Mouse (Mus musculus): Measurements from ENCODE around the gene Hcfc1r1.

The Hcfc1r1 gene

DNA sequence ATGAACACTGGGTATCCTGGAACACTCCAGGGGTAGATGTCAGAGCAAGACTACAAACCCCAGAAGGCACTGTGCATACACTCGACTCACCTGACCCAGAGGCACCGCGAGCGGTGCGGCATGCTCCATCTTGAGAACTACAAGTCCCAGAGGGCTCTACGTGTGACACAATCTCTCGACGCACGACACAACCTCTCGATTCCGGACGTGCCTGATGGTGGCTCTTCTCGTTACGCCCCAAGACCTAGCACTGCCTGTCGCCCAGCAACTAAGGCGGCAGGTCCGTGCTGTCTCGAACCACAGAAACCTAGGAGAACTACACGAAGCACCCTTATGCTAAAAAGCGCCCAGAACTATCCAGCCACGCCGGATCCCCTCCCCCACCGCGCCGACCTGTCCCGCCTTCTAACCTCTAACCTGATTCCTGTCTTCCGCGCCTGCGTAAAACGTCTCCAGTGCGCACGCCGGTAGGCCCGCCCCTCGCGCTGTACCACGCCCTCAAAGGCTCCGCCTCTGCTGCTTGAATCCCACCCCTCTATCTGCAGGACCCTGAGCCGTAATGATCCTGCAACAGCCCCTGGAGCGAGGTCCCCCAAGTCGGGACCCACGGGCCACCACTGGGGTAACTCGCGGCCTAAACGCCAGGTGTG, at the start of gene Hcfc1r1, which contains the start of gene Thoc6:
Gene Hcfc1r1 (plus strand): TSS at position 173 of the 650 bp plus-strand sequence.
Gene Thoc6 (minus strand): TSS at position 459 of the 650 bp plus-strand sequence.
- peak; percentile 97 for DNase-seq

DNA sequence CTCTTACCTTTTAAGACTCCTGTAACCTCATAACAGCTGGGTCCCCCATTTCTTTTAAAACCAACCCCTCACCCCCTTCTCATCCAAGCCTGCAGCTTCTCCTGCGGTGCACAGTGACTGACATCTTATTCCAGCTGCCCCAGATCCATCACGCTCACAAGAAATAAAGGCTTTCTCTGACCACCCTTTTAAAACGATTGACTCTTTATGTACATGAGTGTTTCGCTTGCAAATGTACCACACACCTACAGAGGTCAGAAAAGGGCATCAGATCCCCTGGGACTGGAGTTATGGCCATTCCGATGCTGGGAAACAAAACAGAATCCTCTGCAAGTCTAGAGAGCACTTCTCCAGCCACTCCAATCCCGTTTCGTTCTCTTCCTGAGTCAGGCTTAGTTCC, 45.6 kb upstream of the Hcfc1r1 start:
- DNase-seq = no peak

DNA sequence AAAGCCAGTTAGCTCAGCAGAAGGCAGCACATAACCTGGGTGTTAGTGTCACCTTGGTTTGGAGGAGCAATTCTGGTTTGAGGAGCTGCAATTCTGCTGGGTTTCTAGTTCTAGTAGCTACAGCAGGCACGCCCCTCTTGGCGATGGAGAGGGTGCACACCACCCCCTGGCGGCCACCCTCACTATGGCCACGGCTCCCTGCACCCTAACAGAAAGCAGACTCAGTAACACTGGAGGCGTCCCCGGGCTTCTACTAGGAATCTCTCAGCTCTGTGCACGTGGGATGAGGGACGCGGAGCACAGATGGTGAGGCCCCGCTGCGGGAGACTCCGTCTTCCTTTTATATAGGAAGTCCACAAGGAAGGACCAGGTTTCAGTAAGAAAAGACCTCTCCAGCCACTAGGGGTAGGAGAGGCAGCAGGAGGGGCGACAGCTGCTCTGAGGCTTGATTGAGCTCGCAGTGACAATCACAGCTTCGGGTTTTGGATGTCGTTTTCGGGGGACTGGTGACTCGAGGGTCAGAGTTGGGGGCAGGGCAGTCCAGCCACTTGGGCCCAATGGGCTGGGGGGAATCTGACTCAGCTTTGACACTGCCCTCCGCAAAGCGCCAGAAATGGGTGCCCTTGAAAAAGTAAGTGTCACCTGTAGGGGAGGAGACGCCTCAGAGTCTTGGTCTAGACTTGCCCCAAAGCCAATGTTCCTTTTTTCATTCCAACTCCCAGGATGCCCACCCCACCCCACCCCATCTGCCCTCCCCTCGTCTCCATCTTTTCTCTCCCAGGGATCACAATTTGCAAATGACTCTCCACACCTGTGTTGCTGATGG, 43.0 kb upstream of the Hcfc1r1 start:
- peak; percentile 69 for DNase-seq

DNA sequence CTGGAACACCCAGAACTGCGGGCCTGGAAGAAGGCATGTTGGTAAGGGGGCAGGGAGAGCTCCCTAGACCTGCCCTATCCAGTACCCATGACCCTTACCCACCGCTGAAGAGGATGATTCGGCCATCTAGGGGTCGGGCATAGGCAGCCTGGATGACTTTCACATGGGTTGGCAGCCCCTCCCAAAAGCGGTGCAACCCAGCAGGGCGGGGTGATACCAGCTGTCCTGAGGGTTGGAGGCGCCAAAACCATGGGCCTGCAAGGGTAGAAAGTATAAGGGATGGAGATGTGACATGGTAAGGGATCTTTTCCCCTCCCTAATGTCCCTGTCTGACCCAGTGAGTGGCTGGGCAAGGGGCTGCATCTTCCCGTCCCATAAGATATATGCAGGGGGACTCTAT, 42.2 kb upstream of the Hcfc1r1 start:
- DNase-seq = no peak

DNA sequence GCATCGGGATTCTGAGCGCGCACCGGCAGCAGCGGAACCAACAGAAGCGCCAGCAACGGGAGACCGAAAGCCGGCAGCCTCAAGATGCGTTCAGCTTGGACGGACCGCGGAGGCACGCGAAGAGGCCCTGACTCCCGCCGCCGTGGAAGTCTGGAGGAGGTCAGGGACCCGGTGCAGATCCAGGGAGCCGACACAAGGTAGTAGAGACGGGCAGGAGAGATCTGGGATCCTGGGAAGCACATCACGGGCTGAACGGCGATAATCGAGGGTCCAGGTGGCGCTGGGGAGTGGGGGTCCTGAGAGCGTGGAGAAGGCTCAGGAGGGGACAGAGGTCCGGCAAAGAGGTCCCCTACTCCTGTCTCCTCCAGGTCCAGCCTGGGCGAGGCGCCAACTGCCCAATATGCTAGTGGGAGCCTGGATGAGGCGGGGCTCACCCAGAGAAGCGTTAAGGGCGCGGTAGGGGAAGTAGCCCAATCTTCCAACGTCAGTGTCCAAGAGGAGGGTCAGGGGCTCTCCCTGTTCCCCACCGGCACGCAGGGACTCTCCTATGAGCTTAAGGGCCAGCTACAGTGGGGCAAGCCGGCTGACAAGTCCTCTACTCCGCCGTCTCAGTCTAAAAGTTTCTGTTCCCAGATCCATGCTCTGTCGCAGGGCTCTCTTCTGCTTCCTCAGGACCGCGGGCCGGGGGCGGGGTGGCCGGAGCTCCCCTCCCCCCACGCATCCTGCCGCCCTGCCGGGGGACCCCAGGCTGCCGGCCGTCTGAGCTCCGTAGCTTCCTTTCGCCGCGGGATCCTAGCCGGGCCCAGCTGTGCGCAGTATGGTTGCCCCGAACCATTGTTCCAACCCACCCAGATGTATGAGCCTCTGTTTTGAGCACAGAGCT, 28.5 kb upstream of the Hcfc1r1 start, which contains the start of gene Mmp25:
Gene Mmp25 (minus strand): TSS at position 665 of the 883 bp plus-strand sequence.
- DNase-seq = no peak

DNA sequence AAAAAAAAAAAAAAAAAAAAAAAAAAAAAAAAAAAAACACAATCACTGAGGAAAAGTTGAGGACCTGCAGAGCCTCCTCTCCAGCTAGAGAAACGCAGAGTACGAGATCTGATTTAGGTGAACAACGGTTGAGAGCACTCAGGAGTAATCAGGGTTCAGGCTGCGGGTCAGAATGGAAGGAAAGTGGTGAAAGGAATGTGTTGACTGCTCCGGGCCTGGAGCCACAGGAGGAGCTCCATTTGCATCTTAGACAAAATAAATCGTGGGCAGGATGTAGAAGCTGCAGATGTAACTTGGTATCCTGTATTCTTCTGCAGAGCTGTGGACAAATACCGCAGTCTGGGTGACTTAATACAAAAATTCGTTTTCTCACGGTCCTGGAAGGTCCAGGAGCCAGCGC, 27.5 kb upstream of the Hcfc1r1 start:
- no peak for DNase-seq

DNA sequence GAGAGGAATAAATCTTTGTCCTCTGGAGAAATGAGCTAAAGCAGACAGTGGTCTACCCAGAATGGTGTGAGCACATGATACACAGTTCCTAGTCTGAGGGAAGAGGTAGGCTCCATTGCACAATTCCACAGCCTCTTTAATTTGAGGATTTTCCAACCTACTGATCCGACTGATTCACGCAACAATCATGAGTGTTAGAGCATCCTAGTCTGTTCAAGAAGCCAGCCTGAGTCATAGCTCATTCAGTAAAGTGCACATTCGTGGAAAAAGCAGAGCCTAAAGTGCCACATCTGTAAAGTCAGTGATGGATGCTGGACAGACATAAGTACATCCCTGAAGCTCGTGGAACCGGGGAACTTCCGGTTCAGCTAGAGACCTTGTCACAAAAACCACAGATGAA, 22.0 kb upstream of the Hcfc1r1 start:
- DNase-seq = no peak

DNA sequence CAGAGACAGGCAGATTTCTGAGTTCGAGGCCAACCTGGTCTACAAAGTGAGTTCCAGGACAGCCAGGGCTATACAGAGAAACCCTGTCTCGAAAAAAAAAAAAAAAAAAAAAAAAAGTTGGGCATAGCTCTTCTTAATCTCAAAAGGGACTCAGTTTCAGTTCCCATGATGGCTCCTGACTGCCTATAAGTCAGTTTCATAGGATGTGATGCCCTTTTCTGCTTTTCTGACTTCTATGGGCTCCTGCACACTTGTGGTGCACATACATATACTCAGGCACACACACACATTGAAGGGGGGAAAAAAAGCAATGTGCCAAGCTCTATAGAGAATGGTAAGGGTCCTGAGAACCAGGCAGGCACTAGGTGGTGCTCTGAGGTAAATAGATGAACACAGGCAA, 20.1 kb upstream of the Hcfc1r1 start:
- no peak for DNase-seq

DNA sequence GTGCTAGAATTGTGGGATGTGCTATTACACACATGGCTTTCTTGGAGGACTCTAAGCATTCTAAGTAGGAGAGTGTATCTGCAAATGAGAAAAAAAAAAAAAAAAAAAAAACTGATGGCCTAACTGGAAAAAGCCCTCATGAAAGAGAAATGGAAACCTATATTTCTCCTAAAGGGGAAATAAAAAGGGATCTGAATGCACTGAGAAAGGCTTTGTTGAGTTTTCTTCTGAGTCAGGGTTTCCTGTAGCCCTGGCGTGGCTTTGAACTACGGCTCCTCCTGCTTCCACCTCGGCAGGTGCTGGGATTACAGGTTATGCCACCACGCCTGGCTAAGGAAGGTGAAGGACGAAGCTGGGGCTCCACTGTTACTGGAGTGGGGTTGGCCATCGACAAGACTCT, 19.4 kb upstream of the Hcfc1r1 start:
- no peak for DNase-seq

DNA sequence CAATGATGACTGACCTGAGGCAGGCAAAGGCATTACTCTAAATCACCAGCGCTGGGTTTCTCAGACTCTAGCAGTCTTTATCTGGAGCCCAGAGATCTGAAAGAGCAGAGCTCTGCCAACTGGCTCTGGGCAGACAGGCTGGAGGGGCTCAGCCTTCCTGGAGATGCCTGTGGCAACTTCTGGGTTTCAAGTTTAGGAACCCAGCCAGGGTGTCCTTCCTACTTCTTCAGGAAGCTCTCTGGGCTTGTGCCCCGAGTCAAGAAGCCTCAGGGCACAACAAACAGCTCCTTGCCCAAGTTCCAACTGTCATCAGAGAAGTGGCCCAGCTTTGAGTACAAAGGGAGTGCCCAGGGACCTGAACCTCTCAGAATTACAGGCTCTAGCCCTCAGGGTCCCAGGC, 19.0 kb upstream of the Hcfc1r1 start:
- DNase-seq = no peak

DNA sequence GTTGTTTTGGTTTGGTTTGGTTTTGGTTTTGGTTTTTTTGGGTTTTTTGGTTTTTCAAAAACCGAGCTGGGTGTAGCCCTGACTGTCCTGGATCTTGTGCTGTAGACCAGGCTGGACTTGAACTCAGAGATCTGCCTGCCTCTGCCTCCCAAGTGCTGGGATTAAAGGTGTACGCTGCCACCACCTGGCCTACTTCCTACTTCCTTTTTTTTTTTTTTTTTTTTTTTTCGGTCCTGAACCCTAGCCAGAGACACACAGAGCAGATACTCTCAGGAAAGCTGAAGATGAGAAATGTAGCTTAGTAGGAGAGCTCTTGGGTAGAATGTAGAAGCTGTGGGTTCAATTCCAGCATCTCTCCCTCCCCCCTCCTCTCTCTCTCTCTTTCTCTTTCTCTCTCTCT, 14.9 kb upstream of the Hcfc1r1 start:
- no peak for DNase-seq

DNA sequence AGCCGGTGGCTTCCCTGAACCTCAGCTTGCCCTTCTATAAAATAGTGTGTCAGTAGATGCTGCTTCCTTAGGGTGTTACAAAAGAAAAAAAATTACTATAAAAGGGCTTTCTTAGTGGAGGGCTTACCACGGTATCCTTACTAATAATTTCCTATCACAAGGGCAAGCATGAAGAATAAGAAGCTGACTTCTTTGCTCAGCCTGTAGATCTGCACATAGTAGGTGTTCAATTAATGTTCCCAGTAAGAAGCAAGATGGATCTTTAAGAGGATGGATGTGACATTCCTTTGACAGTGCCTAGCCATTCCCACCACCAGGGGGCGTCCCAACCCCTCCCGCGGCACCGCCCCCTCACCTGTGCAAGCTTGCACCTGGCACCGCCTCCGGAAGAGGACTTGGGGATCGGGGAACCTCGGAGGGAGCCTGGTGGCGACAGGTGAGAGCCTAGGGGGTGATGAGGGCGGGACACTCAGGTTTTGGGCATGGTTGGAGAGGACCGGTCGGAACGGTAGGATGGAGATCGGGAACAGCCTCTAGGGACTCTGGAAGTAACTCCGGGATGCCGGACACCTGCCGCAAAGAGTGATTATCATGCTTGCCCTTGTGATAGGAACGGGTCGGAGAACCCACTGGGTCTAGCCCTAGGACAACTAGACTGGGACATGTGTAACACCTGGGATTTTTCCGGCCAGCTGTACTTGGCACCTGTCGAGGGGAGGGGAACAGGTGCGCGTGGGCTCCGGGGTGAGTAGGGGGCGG, 13.1 kb upstream of the Hcfc1r1 start, which contains the start of gene Bicdl2:
Gene Bicdl2 (plus strand): TSS at position 390 of the 759 bp plus-strand sequence.
- DNase-seq = peak; percentile 84

DNA sequence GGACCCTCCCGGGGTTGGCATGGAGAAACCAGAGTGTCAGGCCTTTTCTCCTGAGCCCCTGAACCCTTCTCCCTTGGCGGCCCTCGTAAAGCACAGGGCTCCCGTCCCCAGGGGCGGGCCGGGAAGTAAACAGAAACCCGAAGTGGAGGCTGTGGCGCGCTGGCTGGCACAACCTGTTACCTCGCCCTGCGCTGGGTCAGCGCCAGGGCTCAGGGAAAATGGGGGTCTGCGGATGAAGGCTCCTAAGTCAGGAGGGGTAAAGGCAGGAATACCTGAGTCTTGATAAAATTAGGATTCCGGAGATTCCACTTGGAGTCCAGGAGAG, 12.6 kb upstream of the Hcfc1r1 start:
- no peak for DNase-seq

DNA sequence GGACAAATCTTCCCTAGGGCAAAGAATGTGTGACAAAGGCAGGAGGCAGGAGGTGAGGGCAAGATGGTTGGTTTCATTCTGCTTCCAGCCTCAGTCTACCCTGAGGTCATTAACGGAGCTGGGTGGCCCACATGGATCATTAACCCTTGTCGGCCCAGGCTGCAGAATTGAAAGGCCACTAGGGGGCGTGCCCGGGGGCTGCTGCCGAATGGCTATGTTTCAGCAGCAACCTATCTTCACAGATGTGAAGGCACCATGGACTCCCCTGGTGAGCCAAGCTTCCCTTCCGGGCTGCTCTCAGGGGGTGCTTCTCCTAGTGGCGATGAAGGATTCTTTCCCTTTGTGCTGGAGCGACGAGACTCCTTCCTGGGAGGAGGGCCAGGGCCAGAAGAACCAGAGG, 11.9 kb upstream of the Hcfc1r1 start:
- DNase-seq = no peak

DNA sequence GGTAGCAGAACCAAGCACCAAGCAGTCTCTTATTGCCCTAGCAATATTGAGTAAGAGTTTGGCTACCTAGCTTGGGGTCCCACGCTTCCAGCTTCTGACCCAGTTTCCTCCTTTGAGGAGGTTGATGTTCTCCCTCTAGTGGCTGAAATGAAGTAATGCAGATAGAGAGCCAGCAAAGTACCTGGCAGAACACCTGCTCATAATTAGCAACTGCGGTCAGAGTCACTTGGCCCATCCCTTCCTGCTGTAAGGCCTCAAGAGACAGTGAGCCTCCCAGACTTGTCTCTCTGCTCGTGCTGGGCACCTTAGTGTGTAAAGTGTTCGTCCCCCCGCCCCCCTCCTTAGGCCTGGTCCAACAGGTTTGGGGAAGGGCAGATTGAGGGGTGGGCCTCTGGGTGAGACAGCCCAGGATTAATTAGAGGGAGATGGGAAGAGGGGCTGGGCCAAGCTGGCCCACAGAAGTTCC, 8.8 kb upstream of the Hcfc1r1 start:
- DNase-seq = no peak

DNA sequence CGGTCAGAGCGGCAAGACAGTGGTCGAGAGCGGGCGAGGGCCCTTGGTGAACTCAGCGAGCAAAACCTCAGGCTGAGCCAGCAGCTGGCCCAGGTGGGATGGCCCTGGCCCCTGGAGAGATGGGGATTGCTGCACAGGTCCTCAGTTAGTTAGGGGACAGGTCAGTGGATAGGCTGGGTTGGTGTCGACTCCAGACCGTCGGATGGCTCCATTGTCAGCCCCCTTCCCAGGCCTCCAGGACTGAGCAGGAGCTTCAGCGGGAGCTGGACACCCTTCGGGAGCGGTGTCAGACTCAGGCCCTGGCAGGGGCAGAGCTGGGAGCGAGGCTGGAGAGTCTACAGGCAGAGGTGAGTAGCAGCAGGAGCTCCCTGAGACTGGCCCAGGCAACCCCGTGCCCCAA, 7.9 kb upstream of the Hcfc1r1 start:
- no peak for DNase-seq

DNA sequence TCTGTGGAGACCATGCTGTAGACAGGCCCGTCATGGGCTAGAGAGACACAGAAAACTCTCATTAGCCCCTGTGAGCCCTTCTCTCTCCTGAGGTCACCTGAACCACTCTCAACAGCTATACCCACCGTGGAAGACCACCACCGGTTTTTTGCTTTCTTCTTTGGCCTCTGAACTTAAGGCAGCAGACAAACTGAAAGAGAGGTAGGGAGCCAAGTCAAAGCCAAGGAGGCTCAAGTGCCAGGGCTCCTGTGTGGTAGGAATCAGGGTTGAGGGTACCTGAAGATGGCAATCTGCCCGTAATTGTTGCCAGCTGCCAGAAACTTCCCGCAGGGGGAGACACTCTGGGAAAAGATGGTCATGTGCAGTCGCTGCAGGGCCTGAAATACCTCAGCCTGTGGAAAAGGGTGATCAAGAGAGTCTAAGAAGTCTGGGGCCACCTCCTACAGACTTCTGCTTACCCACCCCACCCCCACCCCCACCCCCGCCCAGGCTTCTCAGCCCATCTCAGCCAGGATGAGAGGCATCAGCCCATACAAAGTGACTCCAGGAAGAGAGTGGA, 2.8 kb upstream of the Hcfc1r1 start:
- DNase-seq = no peak

DNA sequence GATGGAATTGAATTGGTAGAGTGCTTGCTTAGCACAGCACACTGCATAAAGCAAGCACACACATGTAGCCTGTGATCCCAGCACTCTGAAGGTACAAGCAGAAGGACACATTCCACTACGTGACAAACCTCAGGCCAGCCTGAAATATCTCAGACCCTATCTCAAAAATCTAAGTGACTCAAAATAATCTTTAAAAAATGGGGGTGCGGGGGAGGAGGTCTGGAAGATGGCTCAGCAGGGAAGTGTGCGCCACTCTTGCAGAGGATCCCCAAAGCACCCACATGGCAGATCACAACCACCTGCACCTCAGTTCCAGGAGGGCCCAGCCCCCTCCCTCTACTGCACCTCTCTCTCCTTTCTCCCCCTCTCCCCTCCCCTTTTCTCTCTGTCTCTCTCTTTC, 1.9 kb upstream of the Hcfc1r1 start:
- no peak for DNase-seq

DNA sequence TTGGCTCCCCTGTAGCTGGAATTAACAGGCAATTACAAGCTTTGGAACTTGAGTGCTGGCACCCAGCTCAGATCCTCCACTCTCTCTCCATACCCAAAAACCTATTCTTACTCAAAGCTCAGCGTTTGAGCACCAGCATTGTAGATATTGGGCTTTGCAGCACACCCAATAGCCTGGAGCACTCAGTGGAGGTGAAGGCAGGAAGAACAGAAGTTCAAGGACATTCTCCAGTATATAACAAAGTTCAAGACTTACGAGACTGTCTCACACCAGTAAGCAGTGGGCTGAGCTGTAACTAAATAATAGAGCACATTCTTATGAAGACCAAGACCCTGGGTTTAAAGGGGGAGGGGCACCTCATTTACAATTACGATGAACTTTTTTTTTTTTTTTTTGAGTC, 635 bp upstream of the Hcfc1r1 start:
- no peak for DNase-seq

DNA sequence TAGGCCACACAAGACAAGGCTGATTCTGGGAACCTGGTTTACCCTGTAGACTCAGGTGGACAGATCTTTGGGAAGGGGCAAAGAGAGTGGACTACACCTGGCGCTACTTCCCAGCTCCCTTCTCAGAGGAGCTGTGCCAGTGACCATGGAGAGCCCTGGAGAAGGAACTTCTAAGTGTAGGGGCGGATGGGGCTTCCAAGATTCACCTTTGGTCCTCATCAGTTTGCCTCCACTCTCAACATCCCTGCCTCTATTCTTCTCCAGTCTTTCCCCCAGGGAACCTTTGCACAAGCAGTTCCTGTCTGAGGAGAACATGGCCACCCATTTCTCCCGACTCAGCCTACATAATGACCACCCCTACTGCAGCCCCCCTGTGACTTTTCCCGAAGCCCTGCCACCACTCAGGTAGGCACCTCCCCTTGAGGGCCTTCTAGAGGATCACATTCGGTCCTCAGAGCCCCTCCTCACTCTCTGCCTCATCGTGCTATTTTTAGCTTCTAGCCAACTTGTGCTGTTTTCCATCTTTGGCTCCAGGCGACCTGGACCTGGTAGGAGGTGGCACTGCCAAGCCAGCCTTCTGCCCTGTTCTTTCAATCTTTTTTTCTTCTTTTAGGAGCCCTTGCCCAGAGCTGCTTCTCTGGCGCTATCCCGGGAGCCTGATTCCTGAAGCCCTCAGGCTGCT, 1.0 kb downstream of the Hcfc1r1 start:
- DNase-seq = no peak

DNA sequence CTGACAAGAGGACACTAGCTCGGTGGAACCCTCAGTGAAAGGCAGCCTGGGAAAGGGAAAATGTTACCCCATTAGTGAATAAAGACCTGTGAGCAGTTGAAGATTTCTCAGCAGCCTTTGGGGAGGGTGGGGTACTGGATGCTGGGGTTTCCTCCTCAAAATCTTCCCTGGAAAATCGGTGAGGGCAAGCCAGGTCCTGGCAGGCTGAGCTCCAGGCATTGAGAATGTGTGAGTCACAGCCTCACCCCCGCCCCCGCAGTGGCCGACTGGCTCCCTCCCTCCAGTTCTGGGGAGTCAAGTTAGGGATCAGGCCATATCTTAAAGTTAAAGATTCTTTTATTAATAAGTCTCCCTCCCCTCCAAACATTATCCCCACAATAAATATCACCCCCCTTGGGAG, 1.7 kb downstream of the Hcfc1r1 start:
- DNase-seq = no peak

Measured in kidney, adult 9 months (tissue).